Mouse (Mus musculus): ENCODE measurements around the gene Zg16. TPM values are rescaled to one million over a fixed set of nuclear protein-coding genes. Genes with fewer than 3 reads are reported as not detected.
"Not testable (repeated sequence)": the region's sequence is repeated elsewhere in the genome, so short reads cannot be mapped to it uniquely, and the experiment has no call there.

The Zg16 gene
- polyA plus RNA-seq (2014; fragmentation: Nextera tagmentation; extraction: Ambion mirVana): not detected in 2 replicates

DNA sequence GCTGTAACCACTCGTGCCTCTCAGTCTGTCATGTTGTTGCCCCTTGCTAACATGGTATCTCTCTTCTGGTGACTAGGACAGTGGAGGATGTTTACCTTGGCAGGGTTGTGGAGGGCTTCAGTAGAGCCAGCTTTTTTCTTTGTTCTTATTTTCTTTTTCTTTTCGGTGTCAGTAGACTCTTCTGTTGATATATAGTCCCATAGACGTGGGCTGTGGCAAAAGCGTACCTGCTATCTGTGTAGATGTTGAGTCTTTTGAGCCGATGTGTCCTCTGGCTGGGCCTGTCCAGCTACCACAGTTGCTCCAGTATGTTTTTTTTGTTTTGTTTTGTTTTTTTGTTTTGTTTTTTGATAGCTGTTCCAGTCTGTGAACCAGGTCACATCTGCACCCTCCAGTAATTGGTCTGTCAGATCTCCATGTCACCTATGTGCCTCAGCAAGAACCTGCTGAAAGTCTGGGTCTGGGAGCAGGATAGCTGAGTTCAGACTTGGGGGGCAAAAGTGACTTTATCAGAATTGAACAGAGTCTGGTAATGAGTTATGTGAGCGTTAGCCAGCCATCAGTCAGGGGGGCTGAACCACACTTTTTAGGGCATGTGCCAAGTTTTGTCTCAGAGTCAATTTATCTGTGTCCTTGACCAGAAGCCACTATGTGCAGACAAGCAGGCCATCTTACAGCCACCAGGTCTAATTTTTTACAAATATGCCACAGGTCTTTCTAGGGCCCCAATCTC is at the start of gene Zg16:
TSS of gene Zg16 (minus strand) at position 51 of the 733 bp plus-strand sequence.
- not testable (repeated sequence) for H3K4me1 ChIP-seq (ENCODE audit: control insufficient read depth in 2 of 2, insufficient read depth in 2 of 2, low read length in 2 of 2); H3K36me3 ChIP-seq (ENCODE audit: control insufficient read depth, insufficient read depth, low read length); H3K9ac ChIP-seq (ENCODE audit: low read length); H3K27ac ChIP-seq (replicated peaks in 1 of 2; ENCODE audit: control insufficient read depth in 1 of 2, insufficient read depth in 1 of 2, low read depth in 2 of 2, low read length in 2 of 2); H3K9me3 ChIP-seq (ENCODE audit: control insufficient read depth, low read length); ATAC-seq (ENCODE audit: insufficient number of reproducible peaks, insufficient read depth, low FRiP score, low read depth); H3K4me3 ChIP-seq (ENCODE audit: control insufficient read depth in 1 of 2, insufficient read depth in 1 of 2, low read depth in 1 of 2, low read length in 2 of 2); H3K27me3 ChIP-seq (ENCODE audit: control insufficient read depth, insufficient read depth, low read length); H3K4me2 ChIP-seq (ENCODE audit: low read length)
- WGBS: 56% methylated on average over 6 of the region's 6 CpGs

DNA sequence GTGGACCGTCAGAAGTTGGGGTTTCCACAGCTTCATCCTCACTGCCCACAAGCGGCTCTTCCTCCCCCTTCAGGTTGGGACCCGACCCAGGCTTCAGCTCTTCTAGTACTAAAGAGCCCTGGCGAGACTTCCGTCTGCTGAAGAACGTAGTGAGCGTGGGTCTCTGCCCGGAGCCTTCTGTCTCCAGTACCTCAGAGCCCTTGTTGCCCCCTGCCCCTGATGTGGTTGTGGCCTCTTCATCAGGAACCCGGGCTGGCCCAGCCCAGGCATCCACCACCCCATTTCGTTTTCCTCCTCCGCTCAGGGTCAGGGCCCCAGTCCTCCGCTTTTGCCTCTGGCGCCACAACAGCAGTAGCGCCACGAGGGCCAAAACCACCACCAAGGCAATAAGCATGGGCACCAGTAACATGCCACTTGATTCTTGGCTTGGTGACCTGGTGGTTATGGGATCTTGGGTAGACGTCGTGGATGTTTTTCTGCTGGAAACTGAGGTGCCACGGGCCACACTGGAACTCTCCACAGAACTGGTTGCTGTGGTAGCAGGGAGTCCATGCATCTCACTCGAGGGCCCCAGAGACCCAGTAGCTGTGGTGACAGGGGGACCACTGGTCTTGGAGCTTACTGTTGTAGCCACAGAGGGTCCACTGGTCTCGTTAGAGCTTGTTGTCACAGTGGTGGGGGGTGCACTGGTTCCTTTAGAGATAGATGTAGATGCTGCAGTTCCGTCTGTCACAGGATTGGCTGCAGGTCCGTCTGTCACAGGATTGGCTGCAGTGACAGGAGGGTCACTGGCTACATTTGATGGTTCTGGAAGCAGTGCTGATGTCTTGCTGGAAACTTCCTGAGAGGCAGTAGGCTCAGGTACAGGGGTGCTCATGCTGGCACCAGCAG is 49.3 kb upstream of the Zg16 start:
- Histone ChIP-seq H3K9me3 (ENCODE audit: control insufficient read depth, low read length) (no peaks in the 10 kb centered on the region), H3K4me1 (ENCODE audit: control insufficient read depth in 2 of 2, insufficient read depth in 2 of 2, low read length in 2 of 2) (no peaks in the 10 kb centered on the region; a peak in 1 of 4 replicates), H3K4me3 (ENCODE audit: control insufficient read depth in 1 of 2, insufficient read depth in 1 of 2, low read depth in 1 of 2, low read length in 2 of 2) (no peak overlapping the region), H3K27ac (replicated peaks in 1 of 2; ENCODE audit: control insufficient read depth in 1 of 2, insufficient read depth in 1 of 2, low read depth in 2 of 2, low read length in 2 of 2) (no peak overlapping the region), H3K36me3 (ENCODE audit: control insufficient read depth, insufficient read depth, low read length) (no peaks in the 10 kb centered on the region), H3K9ac (ENCODE audit: low read length) (no peak overlapping the region), H3K4me2 (ENCODE audit: low read length) (no peak overlapping the region), H3K27me3 (ENCODE audit: control insufficient read depth, insufficient read depth, low read length) (no peaks in the 10 kb centered on the region)
- no peak for ATAC-seq (ENCODE audit: insufficient number of reproducible peaks, insufficient read depth, low FRiP score, low read depth)
- 74% methylated on average over 22 of the region's 22 CpGs for WGBS

GRCm38 (mm10) chr7:127134821-127135447 is 47.8 kb upstream of the Zg16 start:
- 70% methylated on average over 11 of the region's 11 CpGs for WGBS
- H3K9me3 ChIP-seq (ENCODE audit: control insufficient read depth, low read length): no peaks in the 10 kb centered on the region

GRCm38 (mm10) chr7:127133125-127133524 is 46.0 kb upstream of the Zg16 start:
- no peak for ATAC-seq (ENCODE audit: insufficient number of reproducible peaks, insufficient read depth, low FRiP score, low read depth)
- Histone ChIP-seq H3K4me1 (ENCODE audit: control insufficient read depth in 2 of 2, insufficient read depth in 2 of 2, low read length in 2 of 2) (no peaks in the 10 kb centered on the region; a peak in 2 of 4 replicates), H3K27me3 (ENCODE audit: control insufficient read depth, insufficient read depth, low read length) (no peaks in the 10 kb centered on the region), H3K27ac (replicated peaks in 1 of 2; ENCODE audit: control insufficient read depth in 1 of 2, insufficient read depth in 1 of 2, low read depth in 2 of 2, low read length in 2 of 2) (no peak overlapping the region), H3K9me3 (ENCODE audit: control insufficient read depth, low read length) (no peaks in the 10 kb centered on the region), H3K4me2 (ENCODE audit: low read length) (no peak overlapping the region), H3K4me3 (ENCODE audit: control insufficient read depth in 1 of 2, insufficient read depth in 1 of 2, low read depth in 1 of 2, low read length in 2 of 2) (no peak overlapping the region), H3K9ac (ENCODE audit: low read length) (no peak overlapping the region), H3K36me3 (ENCODE audit: control insufficient read depth, insufficient read depth, low read length) (no peaks in the 10 kb centered on the region)
- WGBS: 68% methylated on average over 5 of the region's 5 CpGs

More at GRCm38 (mm10) chr7:127134821-127135447, 47.8 kb upstream of the Zg16 start:
- Histone ChIP-seq H3K4me1 (ENCODE audit: control insufficient read depth in 2 of 2, insufficient read depth in 2 of 2, low read length in 2 of 2) (no peaks in the 10 kb centered on the region; a peak in 1 of 4 replicates), H3K4me3 (ENCODE audit: control insufficient read depth in 1 of 2, insufficient read depth in 1 of 2, low read depth in 1 of 2, low read length in 2 of 2) (no peak overlapping the region), H3K9ac (ENCODE audit: low read length) (no peak overlapping the region), H3K27me3 (ENCODE audit: control insufficient read depth, insufficient read depth, low read length) (no peaks in the 10 kb centered on the region), H3K4me2 (ENCODE audit: low read length) (no peak overlapping the region), H3K27ac (replicated peaks in 1 of 2; ENCODE audit: control insufficient read depth in 1 of 2, insufficient read depth in 1 of 2, low read depth in 2 of 2, low read length in 2 of 2) (no peak overlapping the region), H3K36me3 (ENCODE audit: control insufficient read depth, insufficient read depth, low read length) (no peaks in the 10 kb centered on the region)
- no peak for ATAC-seq (ENCODE audit: insufficient number of reproducible peaks, insufficient read depth, low FRiP score, low read depth)

DNA sequence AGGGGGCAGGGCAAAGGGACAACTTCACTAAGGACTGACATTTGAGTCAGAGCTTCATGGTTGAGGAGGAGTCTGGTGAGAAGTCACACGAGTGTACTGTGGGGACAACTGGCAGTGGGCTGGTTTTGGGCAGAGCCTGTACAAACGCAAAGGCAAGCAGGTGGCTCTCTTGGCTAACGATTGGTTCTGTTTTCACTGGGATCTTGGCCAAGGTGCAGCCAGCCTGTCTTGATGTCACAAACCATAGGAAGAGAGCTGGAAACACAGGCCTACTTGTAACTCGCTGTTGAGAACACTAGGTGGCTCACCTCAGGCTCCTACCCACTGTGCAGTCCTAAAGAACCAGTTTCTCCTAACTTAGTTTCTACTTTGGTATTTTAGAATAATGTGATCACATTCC is 42.5 kb upstream of the Zg16 start:
- Histone ChIP-seq H3K9me3 (ENCODE audit: control insufficient read depth, low read length) (no peaks in the 10 kb centered on the region), H3K27ac (replicated peaks in 1 of 2; ENCODE audit: control insufficient read depth in 1 of 2, insufficient read depth in 1 of 2, low read depth in 2 of 2, low read length in 2 of 2) (no peak overlapping the region), H3K9ac (ENCODE audit: low read length) (no peak overlapping the region), H3K4me3 (ENCODE audit: control insufficient read depth in 1 of 2, insufficient read depth in 1 of 2, low read depth in 1 of 2, low read length in 2 of 2) (no peak overlapping the region), H3K36me3 (ENCODE audit: control insufficient read depth, insufficient read depth, low read length) (no peaks in the 10 kb centered on the region), H3K27me3 (ENCODE audit: control insufficient read depth, insufficient read depth, low read length) (no peaks in the 10 kb centered on the region), H3K4me2 (ENCODE audit: low read length) (no peak overlapping the region), H3K4me1 (ENCODE audit: control insufficient read depth in 2 of 2, insufficient read depth in 2 of 2, low read length in 2 of 2) (no peaks in the 10 kb centered on the region; a peak in 1 of 4 replicates)
- 18% methylated on average over 4 of the region's 4 CpGs for WGBS
- ATAC-seq (ENCODE audit: insufficient number of reproducible peaks, insufficient read depth, low FRiP score, low read depth): no peak

GRCm38 (mm10) chr7:127121911-127122270 is 34.8 kb upstream of the Zg16 start, which contains the start of gene Qprt:
Qprt (minus strand) TSS chr7:127122226.
- ATAC-seq (ENCODE audit: insufficient number of reproducible peaks, insufficient read depth, low FRiP score, low read depth): no peak
- no peaks in the 10 kb centered on the region for H3K27me3 ChIP-seq (ENCODE audit: control insufficient read depth, insufficient read depth, low read length)
- no peaks in the 10 kb centered on the region for H3K36me3 ChIP-seq (ENCODE audit: control insufficient read depth, insufficient read depth, low read length)
- 13% methylated on average over 7 of the region's 7 CpGs for WGBS
- peak within 1 kb of the TSS; percentile 14 to 18; a peak in 2 of 4 replicates for H3K4me3 ChIP-seq (ENCODE audit: control insufficient read depth in 1 of 2, insufficient read depth in 1 of 2, low read depth in 1 of 2, low read length in 2 of 2)
- 0 out of 2 replicates have a peak, but pooled peaks cover 4% of the 10 kb centered on the region for H3K9me3 ChIP-seq (ENCODE audit: control insufficient read depth, low read length)
- peaks cover 6 to 15% of the 10 kb centered on the region in 2 experiments; a peak in 3 of 4 replicates for H3K4me1 ChIP-seq (ENCODE audit: control insufficient read depth in 2 of 2, insufficient read depth in 2 of 2, low read length in 2 of 2)
- peak within 1 kb of the TSS; percentile 41 for H3K4me2 ChIP-seq (ENCODE audit: low read length)
- H3K27ac ChIP-seq (replicated peaks in 1 of 2; ENCODE audit: control insufficient read depth in 1 of 2, insufficient read depth in 1 of 2, low read depth in 2 of 2, low read length in 2 of 2): no peak within 1 kb of the TSS
- 0 out of 2 replicates have a peak within 1 kb of the TSS, but pooled peaks have one; percentile 10 for H3K9ac ChIP-seq (ENCODE audit: low read length)

Data from heart, embryonic 14.5 days (tissue).